In genomic region chr2:157418609-157419071, GRCm38 (mm10) we compare ENCODE assay signal across 9 mouse cellular contexts. TPM values are rescaled to one million over a fixed set of nuclear protein-coding genes. Genes with fewer than 3 reads are reported as not detected.
DNase-seq lines count a peak whose midpoint lies in the region; ATAC-seq lines count a peak whose summit lies in the region.
"Had no signal": no experiment of that assay in that cellular context is flagged by ENCODE, and none has a peak within 500 bp of the region (broad histone marks: within the 10 kb centered on the region; RNA-seq: fewer than 3 reads in every experiment).

No protein-coding gene starts in this region.

- H3K27me3 ChIP-seq in embryonic facial prominence, embryonic 11.5 days (ENCODE audit: control insufficient read depth, insufficient read depth, low read length) = no peaks in the 10 kb centered on the region
- H3K27me3 ChIP-seq in neural tube, embryonic 12.5 days (replicated peaks) = no peaks in the 10 kb centered on the region

- H3K4me3 ChIP-seq in embryonic facial prominence, embryonic 11.5 days (ENCODE audit: low read depth, low read length) = no peak overlapping the region
- H3K4me3 ChIP-seq in neural tube, embryonic 12.5 days = no peak overlapping the region

- peak; percentile 18 for DNase-seq in CD4-positive, CD25-positive, alpha-beta regulatory T cell, adult 2 months (ENCODE audit: low read depth, low spot score)
- peak; percentile 37 for DNase-seq in embryonic facial prominence, embryonic 11.5 days (ENCODE audit: low spot score)
- DNase-seq in induced T-regulatory cell, adult 2 months (ENCODE audit: low read depth) = peak; percentile 42
- DNase-seq in gastrocnemius, postnatal 14 days = no peak
- DNase-seq in thymus, postnatal 4 days = no peak
- DNase-seq: cerebellum, postnatal 36 days had no signal

- no peaks in the 10 kb centered on the region for H3K36me3 ChIP-seq in embryonic facial prominence, embryonic 11.5 days (replicated peaks; ENCODE audit: control insufficient read depth, insufficient read depth, low read depth, low read length)
- H3K36me3 ChIP-seq in neural tube, embryonic 12.5 days = no peaks in the 10 kb centered on the region

- WGBS in embryonic facial prominence, embryonic 11.5 days = 2% methylated on average over 7 of the region's 7 CpGs
- WGBS in neural tube, embryonic 12.5 days = 3% methylated on average over 7 of the region's 7 CpGs

- peak overlapping the region; percentile 39 for H3K9ac ChIP-seq in embryonic facial prominence, embryonic 11.5 days (replicated peaks; ENCODE audit: low read length)
- no peak overlapping the region for H3K9ac ChIP-seq in neural tube, embryonic 12.5 days

- no peaks in the 10 kb centered on the region; the same call in none of the 2 replicates for H3K4me1 ChIP-seq in embryonic facial prominence, embryonic 11.5 days (ENCODE audit: control insufficient read depth, insufficient read depth, low read length)
- H3K4me1 ChIP-seq in neural tube, embryonic 12.5 days = peaks cover 33% of the 10 kb centered on the region

- no peak for ATAC-seq in CD4-positive, CD25-positive, alpha-beta regulatory T cell, adult 4 months
- no peak for ATAC-seq in embryonic facial prominence, embryonic 11.5 days (replicated peaks; ENCODE audit: insufficient number of reproducible peaks, low FRiP score, low TSS enrichment, low read depth)
- ATAC-seq in neural tube, embryonic 12.5 days (ENCODE audit: low FRiP score, low read depth) = no peak
- no peak for ATAC-seq in erythroblast, adult 5-6 weeks (replicated peaks; ENCODE audit: low FRiP score, poor library complexity, severe bottlenecking)

- H3K27ac ChIP-seq in embryonic facial prominence, embryonic 11.5 days (replicated peaks; ENCODE audit: low read depth, low read length) = no peak overlapping the region
- no peak overlapping the region for H3K27ac ChIP-seq in neural tube, embryonic 12.5 days

- no peaks in the 10 kb centered on the region for H3K9me3 ChIP-seq in embryonic facial prominence, embryonic 11.5 days (replicated peaks; ENCODE audit: control insufficient read depth, low read length)
- no peaks in the 10 kb centered on the region for H3K9me3 ChIP-seq in neural tube, embryonic 12.5 days

- H3K4me2 ChIP-seq in embryonic facial prominence, embryonic 11.5 days (ENCODE audit: low read depth, low read length) = peak overlapping the region; percentile 27; the same call in 1 of the 2 replicates
- H3K4me2 ChIP-seq in neural tube, embryonic 12.5 days (replicated peaks) = peak overlapping the region; percentile 20; the same call in 1 of the 2 replicates

- intact Hi-C loops in gastrocnemius, postnatal 14 days (cut with DNase I; ENCODE audit: low total_unique reads) = no loop called here

RNA-seq across cellular contexts. Expression of gene Src, which starts 0.4 kb away (rescaled TPM):
- 1 to 10 TPM; 1.6 to 2.0 TPM for polyA plus RNA-seq in CD4-positive, CD25-positive, alpha-beta regulatory T cell, adult 4 months (2017; shearing (Covaris generic))
- polyA plus RNA-seq in embryonic facial prominence, embryonic 11.5 days (2014; fragmentation: Nextera tagmentation; extraction: Ambion mirVana) = 13.9 and 16.4 TPM in 2 replicates
- polyA plus RNA-seq in neural tube, embryonic 12.5 days (2016; fragmentation: Nextera tagmentation; extraction: Ambion mirVana) = 34.2 and 38.1 TPM in 2 replicates
- 1 to 10 TPM; 5.2 to 7.5 TPM for total RNA-seq in gastrocnemius, postnatal 14 days (2021)
- not detected in 2 replicates for total RNA-seq in erythroblast, adult 5-6 weeks (2015; ENCODE audit: low replicate concordance)
- total RNA-seq in erythroblast, adult 5-6 weeks (2017; ENCODE audit: low replicate concordance) = 0.09 and 2.1 TPM in 2 replicates

RNA-seq across cellular contexts. Expression of gene Manbal, which starts 51.2 kb away (rescaled TPM):
- 10 to 100 TPM; 41.4 to 59.3 TPM for polyA plus RNA-seq in CD4-positive, CD25-positive, alpha-beta regulatory T cell, adult 4 months (2017; shearing (Covaris generic))
- 33.4 and 38.5 TPM in 2 replicates for polyA plus RNA-seq in embryonic facial prominence, embryonic 11.5 days (2014; fragmentation: Nextera tagmentation; extraction: Ambion mirVana)
- 76.8 and 79.0 TPM in 2 replicates for polyA plus RNA-seq in neural tube, embryonic 12.5 days (2016; fragmentation: Nextera tagmentation; extraction: Ambion mirVana)
- 10 to 100 TPM; 20.7 to 28.3 TPM for total RNA-seq in gastrocnemius, postnatal 14 days (2021)
- total RNA-seq in erythroblast, adult 5-6 weeks (2015; ENCODE audit: low replicate concordance) = 7.1 and 11.0 TPM in 2 replicates
- 1.4 and 3.2 TPM in 2 replicates for total RNA-seq in erythroblast, adult 5-6 weeks (2017; ENCODE audit: low replicate concordance)

Comparison
In these comparisons a context has a peak if more than half of its experiments do, and no peak if none do; other contexts are left out.
1. DNase-seq: peak in CD4-positive, CD25-positive, alpha-beta regulatory T cell, adult 2 months (single experiment), embryonic facial prominence, embryonic 11.5 days (single experiment) and induced T-regulatory cell, adult 2 months (single experiment); none in gastrocnemius, postnatal 14 days (single experiment) and thymus, postnatal 4 days (single experiment).